Mouse (Mus musculus): ENCODE measurements around the gene Ispd. TPM values are rescaled to one million over a fixed set of nuclear protein-coding genes. Genes with fewer than 3 reads are reported as not detected.

Ispd gene
- polyA plus RNA-seq, 1 experiment from 2014 or later = 10.4 TPM

GRCm38 (mm10) chr12:36477926-36478325 is 96.7 kb downstream of the Ispd start:
- Histone ChIP-seq H3K27me3 (ENCODE audit: control insufficient read depth, insufficient read depth, low read length) (no peaks in the 10 kb centered on the region), H3K9ac (ENCODE audit: low read length) (no peak overlapping the region), H3K4me1 (ENCODE audit: control insufficient read depth, insufficient read depth, low read length) (peaks cover 6% of the 10 kb centered on the region; the same call in 1 of the 2 replicates), H3K4me3 (replicated peaks; ENCODE audit: low read length) (no peak overlapping the region), H3K9me3 (replicated peaks; ENCODE audit: control insufficient read depth, low read length) (no peaks in the 10 kb centered on the region), H3K4me2 (ENCODE audit: low read depth, low read length) (no peak overlapping the region), H3K27ac (ENCODE audit: low read length) (no peak overlapping the region), H3K36me3 (ENCODE audit: control insufficient read depth, insufficient read depth, low read length) (no peaks in the 10 kb centered on the region)
- no peak for ATAC-seq (ENCODE audit: insufficient read depth, low FRiP score)
- 32% methylated on average over 3 of the region's 3 CpGs for WGBS

- no peaks in the 10 kb centered on the region for H3K36me3 ChIP-seq (ENCODE audit: control insufficient read depth, insufficient read depth, low read length)
- no peak overlapping the region for H3K4me3 ChIP-seq (replicated peaks; ENCODE audit: low read length)
- no peaks in the 10 kb centered on the region for H3K27me3 ChIP-seq (ENCODE audit: control insufficient read depth, insufficient read depth, low read length)
- no peak overlapping the region for H3K9ac ChIP-seq (ENCODE audit: low read length)
- H3K9me3 ChIP-seq (replicated peaks; ENCODE audit: control insufficient read depth, low read length) = no peaks in the 10 kb centered on the region
- 0 out of 2 replicates have a peak, but pooled peaks have one; percentile 40 for ATAC-seq (ENCODE audit: insufficient read depth, low FRiP score)
- 63% methylated on average over 3 of the region's 3 CpGs for WGBS
- H3K4me1 ChIP-seq (ENCODE audit: control insufficient read depth, insufficient read depth, low read length) = peaks cover 6% of the 10 kb centered on the region; the same call in 1 of the 2 replicates
- no peak overlapping the region for H3K27ac ChIP-seq (ENCODE audit: low read length)
- no peak overlapping the region for H3K4me2 ChIP-seq (ENCODE audit: low read depth, low read length)
Measured at GRCm38 (mm10) chr12:36481742-36482141, 100.5 kb downstream of the Ispd start.

- peak; percentile 90 for ATAC-seq (ENCODE audit: insufficient read depth, low FRiP score)
- WGBS = 21% methylated on average over 2 of the region's 2 CpGs
- H3K9ac ChIP-seq (ENCODE audit: low read length) = no peak overlapping the region
Measured at GRCm38 (mm10) chr12:36483346-36483745, 102.1 kb downstream of the Ispd start.

GRCm38 (mm10) chr12:36497565-36497964 is 116.3 kb downstream of the Ispd start:
- peak; percentile 60; the same call in 1 of the 2 replicates for ATAC-seq (ENCODE audit: insufficient read depth, low FRiP score)
- Histone ChIP-seq H3K9ac (ENCODE audit: low read length) (no peak overlapping the region), H3K27ac (ENCODE audit: low read length) (no peak overlapping the region), H3K27me3 (ENCODE audit: control insufficient read depth, insufficient read depth, low read length) (no peaks in the 10 kb centered on the region), H3K4me2 (ENCODE audit: low read depth, low read length) (no peak overlapping the region), H3K9me3 (replicated peaks; ENCODE audit: control insufficient read depth, low read length) (no peaks in the 10 kb centered on the region), H3K4me3 (replicated peaks; ENCODE audit: low read length) (no peak overlapping the region), H3K4me1 (ENCODE audit: control insufficient read depth, insufficient read depth, low read length) (no peaks in the 10 kb centered on the region), H3K36me3 (ENCODE audit: control insufficient read depth, insufficient read depth, low read length) (no peaks in the 10 kb centered on the region)
- 39% methylated on average over 3 of the region's 3 CpGs for WGBS

More at GRCm38 (mm10) chr12:36483346-36483745, 102.1 kb downstream of the Ispd start:
- no peaks in the 10 kb centered on the region for H3K4me1 ChIP-seq (ENCODE audit: control insufficient read depth, insufficient read depth, low read length)
- no peaks in the 10 kb centered on the region for H3K9me3 ChIP-seq (replicated peaks; ENCODE audit: control insufficient read depth, low read length)
- H3K36me3 ChIP-seq (ENCODE audit: control insufficient read depth, insufficient read depth, low read length) = no peaks in the 10 kb centered on the region
- no peak overlapping the region for H3K4me2 ChIP-seq (ENCODE audit: low read depth, low read length)
- H3K4me3 ChIP-seq (replicated peaks; ENCODE audit: low read length) = no peak overlapping the region
- no peak overlapping the region for H3K27ac ChIP-seq (ENCODE audit: low read length)
- H3K27me3 ChIP-seq (ENCODE audit: control insufficient read depth, insufficient read depth, low read length) = no peaks in the 10 kb centered on the region

- Histone ChIP-seq H3K4me1 (ENCODE audit: control insufficient read depth, insufficient read depth, low read length) (no peaks in the 10 kb centered on the region), H3K9ac (ENCODE audit: low read length) (no peak overlapping the region), H3K9me3 (replicated peaks; ENCODE audit: control insufficient read depth, low read length) (no peaks in the 10 kb centered on the region), H3K4me2 (ENCODE audit: low read depth, low read length) (no peak overlapping the region), H3K4me3 (replicated peaks; ENCODE audit: low read length) (no peak overlapping the region), H3K27ac (ENCODE audit: low read length) (no peak overlapping the region), H3K27me3 (ENCODE audit: control insufficient read depth, insufficient read depth, low read length) (no peaks in the 10 kb centered on the region), H3K36me3 (ENCODE audit: control insufficient read depth, insufficient read depth, low read length) (no peaks in the 10 kb centered on the region)
- ATAC-seq (ENCODE audit: insufficient read depth, low FRiP score) = no peak
- 78% methylated on average over 7 of the region's 7 CpGs for WGBS
Measured at GRCm38 (mm10) chr12:36507111-36507903, 126.1 kb downstream of the Ispd start.

GRCm38 (mm10) chr12:36509954-36510642 is 128.8 kb downstream of the Ispd start:
- Histone ChIP-seq H3K4me3 (replicated peaks; ENCODE audit: low read length) (no peak overlapping the region), H3K9ac (ENCODE audit: low read length) (no peak overlapping the region), H3K27ac (ENCODE audit: low read length) (no peak overlapping the region), H3K36me3 (ENCODE audit: control insufficient read depth, insufficient read depth, low read length) (no peaks in the 10 kb centered on the region), H3K9me3 (replicated peaks; ENCODE audit: control insufficient read depth, low read length) (no peaks in the 10 kb centered on the region), H3K4me2 (ENCODE audit: low read depth, low read length) (no peak overlapping the region), H3K27me3 (ENCODE audit: control insufficient read depth, insufficient read depth, low read length) (no peaks in the 10 kb centered on the region), H3K4me1 (ENCODE audit: control insufficient read depth, insufficient read depth, low read length) (no peaks in the 10 kb centered on the region)
- WGBS = 66% methylated on average over 10 of the region's 10 CpGs
- peak; percentile 56; the same call in 1 of the 2 replicates for ATAC-seq (ENCODE audit: insufficient read depth, low FRiP score)

GRCm38 (mm10) chr12:36521774-36522173 is 140.5 kb downstream of the Ispd start:
- no peak overlapping the region for H3K4me3 ChIP-seq (replicated peaks; ENCODE audit: low read length)
- ATAC-seq (ENCODE audit: insufficient read depth, low FRiP score) = no peak
- H3K36me3 ChIP-seq (ENCODE audit: control insufficient read depth, insufficient read depth, low read length) = no peaks in the 10 kb centered on the region
- no peak overlapping the region for H3K9ac ChIP-seq (ENCODE audit: low read length)
- WGBS = 86% methylated on average over 2 of the region's 2 CpGs
- H3K27ac ChIP-seq (ENCODE audit: low read length) = no peak overlapping the region
- H3K9me3 ChIP-seq (replicated peaks; ENCODE audit: control insufficient read depth, low read length) = no peaks in the 10 kb centered on the region
- H3K27me3 ChIP-seq (ENCODE audit: control insufficient read depth, insufficient read depth, low read length) = no peaks in the 10 kb centered on the region
- H3K4me1 ChIP-seq (ENCODE audit: control insufficient read depth, insufficient read depth, low read length) = no peaks in the 10 kb centered on the region
- H3K4me2 ChIP-seq (ENCODE audit: low read depth, low read length) = no peak overlapping the region

GRCm38 (mm10) chr12:36523515-36523914 is 142.3 kb downstream of the Ispd start:
- Histone ChIP-seq H3K9me3 (replicated peaks; ENCODE audit: control insufficient read depth, low read length) (no peaks in the 10 kb centered on the region), H3K27ac (ENCODE audit: low read length) (peak overlapping the region; percentile 8; the same call in 1 of the 2 replicates), H3K9ac (ENCODE audit: low read length) (no peak overlapping the region), H3K27me3 (ENCODE audit: control insufficient read depth, insufficient read depth, low read length) (no peaks in the 10 kb centered on the region), H3K36me3 (ENCODE audit: control insufficient read depth, insufficient read depth, low read length) (no peaks in the 10 kb centered on the region), H3K4me2 (ENCODE audit: low read depth, low read length) (no peak overlapping the region), H3K4me1 (ENCODE audit: control insufficient read depth, insufficient read depth, low read length) (no peaks in the 10 kb centered on the region), H3K4me3 (replicated peaks; ENCODE audit: low read length) (no peak overlapping the region)
- 74% methylated on average over 2 of the region's 2 CpGs for WGBS
- peak; percentile 44; the same call in 1 of the 2 replicates for ATAC-seq (ENCODE audit: insufficient read depth, low FRiP score)

GRCm38 (mm10) chr12:36530920-36531319 is 149.7 kb downstream of the Ispd start:
- no peaks in the 10 kb centered on the region for H3K4me1 ChIP-seq (ENCODE audit: control insufficient read depth, insufficient read depth, low read length)
- no peak for ATAC-seq (ENCODE audit: insufficient read depth, low FRiP score)
- no peak overlapping the region for H3K4me2 ChIP-seq (ENCODE audit: low read depth, low read length)
- H3K27ac ChIP-seq (ENCODE audit: low read length) = no peak overlapping the region
- H3K4me3 ChIP-seq (replicated peaks; ENCODE audit: low read length) = no peak overlapping the region
- no peaks in the 10 kb centered on the region for H3K36me3 ChIP-seq (ENCODE audit: control insufficient read depth, insufficient read depth, low read length)
- H3K9me3 ChIP-seq (replicated peaks; ENCODE audit: control insufficient read depth, low read length) = no peaks in the 10 kb centered on the region
- no peaks in the 10 kb centered on the region for H3K27me3 ChIP-seq (ENCODE audit: control insufficient read depth, insufficient read depth, low read length)
- WGBS = 70% methylated on average over 2 of the region's 2 CpGs
- no peak overlapping the region for H3K9ac ChIP-seq (ENCODE audit: low read length)
